In genomic region chr5:72757155-72757773, GRCm38 (mm10) we compare ENCODE assay signal across 16 mouse cellular contexts. TPM values are rescaled to one million over a fixed set of nuclear protein-coding genes. Genes with fewer than 3 reads are reported as not detected.
DNase-seq lines count a peak whose midpoint lies in the region; ATAC-seq and TF ChIP-seq lines count a peak whose summit lies in the region.
"Had no signal": no experiment of that assay in that cellular context is flagged by ENCODE, and none has a peak within 500 bp of the region (broad histone marks: within the 10 kb centered on the region; RNA-seq: fewer than 3 reads in every experiment).

No protein-coding gene starts in this region.

- peaks cover 8% of the 10 kb centered on the region for H3K4me1 ChIP-seq in forebrain, embryonic 13.5 days
- H3K4me1 ChIP-seq in forebrain, embryonic 10.5 days: peaks cover 9% of the 10 kb centered on the region; the same call in 1 of the 2 replicates
- H3K4me1 ChIP-seq in lung, adult 2 months (ENCODE audit: control insufficient read depth, insufficient read depth, low read length): no peaks in the 10 kb centered on the region; the same call in 1 of the 2 replicates
- H3K4me1 ChIP-seq in neural tube, embryonic 14.5 days (ENCODE audit: control insufficient read depth, insufficient read depth, low read length): no peaks in the 10 kb centered on the region
- H3K4me1 ChIP-seq: kidney, embryonic 15.5 days; limb, embryonic 12.5 days had no signal

- H3K9me3 ChIP-seq in forebrain, embryonic 13.5 days (replicated peaks): no peaks in the 10 kb centered on the region
- no peaks in the 10 kb centered on the region for H3K9me3 ChIP-seq in forebrain, embryonic 10.5 days
- no peaks in the 10 kb centered on the region for H3K9me3 ChIP-seq in neural tube, embryonic 14.5 days (ENCODE audit: control insufficient read depth, low read length)
- H3K9me3 ChIP-seq: kidney, embryonic 15.5 days; megakaryocyte, embryonic 14.5 days had no signal

- H3K27me3 ChIP-seq in forebrain, embryonic 13.5 days: no peaks in the 10 kb centered on the region
- no peaks in the 10 kb centered on the region for H3K27me3 ChIP-seq in forebrain, embryonic 10.5 days (ENCODE audit: poor library complexity, severe bottlenecking)
- no peaks in the 10 kb centered on the region for H3K27me3 ChIP-seq in neural tube, embryonic 14.5 days (ENCODE audit: control insufficient read depth, insufficient read depth, low read length)
- H3K27me3 ChIP-seq: kidney, embryonic 15.5 days; limb, embryonic 12.5 days; megakaryocyte, embryonic 14.5 days had no signal

- ATAC-seq in forebrain, embryonic 13.5 days: peak; percentile 40; the same call in 1 of the 2 replicates
- peak; percentile 70; the same call in 1 of the 2 replicates for ATAC-seq in neural tube, embryonic 14.5 days (ENCODE audit: low read depth)
- no peak for ATAC-seq in erythroblast, adult 5-6 weeks (replicated peaks; ENCODE audit: low FRiP score, poor library complexity, severe bottlenecking)

- H3K4me2 ChIP-seq in forebrain, embryonic 13.5 days: no peak overlapping the region
- H3K4me2 ChIP-seq in neural tube, embryonic 14.5 days (ENCODE audit: low read depth, low read length): no peak overlapping the region
- H3K4me2 ChIP-seq: kidney, embryonic 15.5 days; limb, embryonic 12.5 days had no signal

- TF ChIP-seq POLR2A in lung, adult 2 months (IDR thresholded peaks at IDR 0.05; ENCODE audit: borderline replicate concordance, extremely low read depth, low read depth, low read length): no peak

- no peak overlapping the region for H3K9ac ChIP-seq in forebrain, embryonic 13.5 days
- no peak overlapping the region for H3K9ac ChIP-seq in neural tube, embryonic 14.5 days (replicated peaks; ENCODE audit: low read depth, low read length)
- H3K9ac ChIP-seq: kidney, embryonic 15.5 days; limb, embryonic 12.5 days had no signal

- WGBS in forebrain, embryonic 13.5 days: 63% methylated on average over 18 of the region's 18 CpGs
- 90% methylated on average over 18 of the region's 18 CpGs for WGBS in forebrain, embryonic 10.5 days
- WGBS in lung, adult 2 months: 66% methylated on average over 18 of the region's 18 CpGs
- WGBS in neural tube, embryonic 14.5 days: 70% methylated on average over 18 of the region's 18 CpGs

- no peak for DNase-seq in forebrain, embryonic 10.5 days (ENCODE audit: extremely low spot score, low spot score)
- DNase-seq in lung, postnatal 10 days: peak; percentile 21
- no peak for DNase-seq in lung, adult 2 months
- DNase-seq in fibroblast of lung, adult 2 months (ENCODE audit: low read depth): peak; percentile 20
- DNase-seq in gastrocnemius, postnatal 25 days: no peak
- DNase-seq: B cell, adult 2 months; cerebellum, postnatal 36 days; heart, postnatal 36 days; right cerebral cortex, postnatal 14 days; thymus, adult 2 months had no signal

- no peak overlapping the region for H3K4me3 ChIP-seq in forebrain, embryonic 13.5 days
- no peak overlapping the region for H3K4me3 ChIP-seq in forebrain, embryonic 10.5 days
- no peak overlapping the region for H3K4me3 ChIP-seq in lung, adult 2 months (replicated peaks; ENCODE audit: extremely low read depth, low read depth, low read length)
- no peak overlapping the region for H3K4me3 ChIP-seq in neural tube, embryonic 14.5 days (ENCODE audit: low read depth, low read length)
- H3K4me3 ChIP-seq: kidney, embryonic 15.5 days; limb, embryonic 12.5 days; megakaryocyte, embryonic 14.5 days had no signal

- no peak for TF ChIP-seq CTCF in lung, adult 2 months (IDR thresholded peaks at IDR 0.05; ENCODE audit: insufficient read depth, low read length)

- no peaks in the 10 kb centered on the region for H3K36me3 ChIP-seq in forebrain, embryonic 13.5 days (ENCODE audit: poor library complexity, severe bottlenecking)
- no peaks in the 10 kb centered on the region for H3K36me3 ChIP-seq in forebrain, embryonic 10.5 days (replicated peaks)
- H3K36me3 ChIP-seq in neural tube, embryonic 14.5 days (ENCODE audit: control insufficient read depth, insufficient read depth, low read length): no peaks in the 10 kb centered on the region
- H3K36me3 ChIP-seq: limb, embryonic 12.5 days had no signal

- no peak overlapping the region for H3K27ac ChIP-seq in forebrain, embryonic 13.5 days
- no peak overlapping the region for H3K27ac ChIP-seq in forebrain, embryonic 10.5 days
- H3K27ac ChIP-seq in neural tube, embryonic 14.5 days (ENCODE audit: low read depth, low read length): no peak overlapping the region
- H3K27ac ChIP-seq: kidney, embryonic 15.5 days; limb, embryonic 12.5 days had no signal

RNA-seq across cellular contexts. Expression of gene Txk, which starts 4.7 kb away (rescaled TPM):
- 0.08 TPM in 1 of 2 replicates, not detected in the other for polyA plus RNA-seq in forebrain, embryonic 13.5 days (2015; fragmentation: Nextera tagmentation; extraction: Ambion mirVana)
- polyA plus RNA-seq in forebrain, embryonic 10.5 days (2016; fragmentation: Nextera tagmentation; extraction: Ambion mirVana): not detected in 2 replicates
- polyA plus RNA-seq in lung, adult 2 months (2012; rRNA removed): 0.43 and 0.75 TPM in 2 replicates
- 0.12 and 0.22 TPM in 2 replicates for polyA plus RNA-seq in neural tube, embryonic 14.5 days (2014; fragmentation: Nextera tagmentation; extraction: Ambion mirVana)
- total RNA-seq in erythroblast, adult 5-6 weeks (2015; ENCODE audit: low replicate concordance): 0.63 TPM in 1 of 2 replicates, not detected in the other
- 0.68 and 1.4 TPM in 2 replicates for total RNA-seq in erythroblast, adult 5-6 weeks (2017; ENCODE audit: low replicate concordance)
- under 1 TPM in 1 of 2 experiments, not detected in 1; 0.11 TPM for total RNA-seq in gastrocnemius, postnatal 25 days (2021)
- polyA plus RNA-seq: limb, embryonic 12.5 days had no signal

Comparison
In these comparisons a context has a peak if more than half of its experiments do, and no peak if none do; other contexts are left out.
1. DNase-seq: peak in lung, postnatal 10 days (single experiment) and fibroblast of lung, adult 2 months (single experiment); none in forebrain, embryonic 10.5 days (single experiment), lung, adult 2 months (single experiment) and gastrocnemius, postnatal 25 days (single experiment).